34 mouse cellular contexts compared by ENCODE assay signal in genomic region chr6:129146812-129147211, GRCm38 (mm10). TPM values are rescaled to one million over a fixed set of nuclear protein-coding genes. Genes with fewer than 3 reads are reported as not detected.
DNase-seq lines count a peak whose midpoint lies in the region.
"Had no signal": no experiment of that assay in that cellular context is flagged by ENCODE, and none has a peak within 500 bp of the region (broad histone marks: within the 10 kb centered on the region; RNA-seq: fewer than 3 reads in every experiment).

No protein-coding gene starts in this region.

- peak; percentile 20 for DNase-seq in adrenal gland, postnatal 14 days
- DNase-seq in adrenal gland, adult 18-20 months (ENCODE audit: low spot score in 2 of 2), result no peak
- DNase-seq in heart, adult 9 months (ENCODE audit: low spot score in 2 of 2), result peak; percentile 56 to 74
- no peak for DNase-seq in heart, postnatal 25 days (ENCODE audit: low spot score)
- peak; percentile 24 for DNase-seq in NIH3T3 (ENCODE audit: low read depth)
- peak; percentile 72 for DNase-seq in gonadal fat pad, adult 2 months (ENCODE audit: low read depth)
- no peak for DNase-seq in cerebellum, postnatal 4 days (ENCODE audit: low spot score in 2 of 2)
- DNase-seq: adrenal gland, adult 8-10 months; cerebellum, adult 2 months; cerebellum, postnatal 14 days; forebrain, postnatal 0 days; gastrocnemius, postnatal 25 days; kidney, adult 8-10 months; kidney, postnatal 4 days; layer of hippocampus, postnatal 36 days; left cerebral cortex, postnatal 4 days; liver, embryonic 13.5 days; lung, adult 2 months; lung, postnatal 4 days; midbrain, embryonic 14.5 days had no signal

- intact Hi-C loops in heart, postnatal 25 days (cut with DNase I), result no loop called here

RNA-seq across cellular contexts. Expression of gene Clec2d, which starts 33.6 kb away (rescaled TPM):
- total RNA-seq in adrenal gland, postnatal 14 days (2021), result 86.4 and 109 TPM in 2 replicates
- 10 to 100 TPM; 36.6 to 74.6 TPM for total RNA-seq in adrenal gland, adult 18-20 months (2021)
- total RNA-seq in heart, postnatal 25 days (2021), result 10 to 100 TPM; 36.3 to 40.3 TPM
- polyA plus RNA-seq in gonadal fat pad, adult 2 months (2012; rRNA removed), result 56.0 and 78.2 TPM in 2 replicates
- polyA plus RNA-seq: embryonic facial prominence, embryonic 10.5 days; forebrain, embryonic 12.5 days; forebrain, postnatal 0 days; hindbrain, embryonic 12.5 days; hindbrain, postnatal 0 days; neural tube, embryonic 14.5 days had no signal

RNA-seq across cellular contexts. Expression of gene Clec2e, which starts 46.1 kb away (rescaled TPM):
- total RNA-seq in adrenal gland, postnatal 14 days (2021), result not detected in 2 replicates
- total RNA-seq in adrenal gland, adult 18-20 months (2021), result not detected
- total RNA-seq in heart, postnatal 25 days (2021), result under 1 TPM; 0.10 to 0.20 TPM
- polyA plus RNA-seq in gonadal fat pad, adult 2 months (2012; rRNA removed), result 0.06 and 0.14 TPM in 2 replicates
- total RNA-seq: forebrain, postnatal 0 days; hindbrain, postnatal 0 days; layer of hippocampus, adult 8-10 months; layer of hippocampus, postnatal 36 days; left cerebral cortex, postnatal 4 days; megakaryocyte-erythroid progenitor cell, adult 5-6 weeks; MEL had no signal
- polyA plus RNA-seq: brain, embryonic 14.5 days; cerebellum, adult 2 months; embryonic facial prominence, embryonic 10.5 days; embryonic facial prominence, embryonic 15.5 days; forebrain, embryonic 12.5 days; forebrain, postnatal 0 days; heart, embryonic 13.5 days; hindbrain, embryonic 12.5 days; hindbrain, postnatal 0 days; kidney, postnatal 0 days; liver, embryonic 13.5 days; midbrain, embryonic 14.5 days; neural tube, embryonic 14.5 days; stomach, embryonic 14.5 days; testis, adult 2 months had no signal

Comparison
In these comparisons a context has a peak if more than half of its experiments do, and no peak if none do; other contexts are left out.
1. DNase-seq: peak in adrenal gland, postnatal 14 days (single experiment), heart, adult 9 months (2 of 2), NIH3T3 (single experiment) and gonadal fat pad, adult 2 months (single experiment); none in adrenal gland, adult 18-20 months (0 of 2), heart, postnatal 25 days (single experiment) and cerebellum, postnatal 4 days (0 of 2).